Mouse (Mus musculus) forelimb bud, embryonic 11.5 days (tissue): Measurements from ENCODE around the gene Bbip1.
"Not testable (repeated sequence)": the region's sequence is repeated elsewhere in the genome, so short reads cannot be mapped to it uniquely, and the experiment has no call there.

Experiments
- DNase-seq: peaks from one replicate; pipeline ENCODE4 v3.0.0-alpha.2; 2012; ENCODE audit warnings: low read depth, low spot score

Bbip1 gene

DNA sequence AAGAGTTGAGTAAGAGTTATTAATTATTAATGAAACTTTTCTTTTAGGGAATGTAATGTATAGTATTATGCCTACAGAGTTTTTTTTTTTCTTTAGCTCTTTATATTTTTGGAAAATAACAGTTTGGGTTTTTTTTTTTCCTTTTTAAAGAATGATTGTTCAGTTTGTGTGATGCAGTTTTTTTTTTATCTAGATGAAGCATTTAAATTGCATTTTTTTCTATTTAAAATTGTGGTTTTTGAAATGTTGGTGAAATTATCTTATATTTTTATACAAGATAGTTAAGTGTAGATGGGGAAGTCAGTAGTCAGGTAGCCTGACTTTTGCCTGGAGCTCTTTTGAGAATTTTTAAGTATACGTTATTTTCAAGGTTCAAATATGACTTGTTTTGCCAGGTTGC, 17.7 kb downstream of the Bbip1 start:
- DNase-seq: no peak

DNA sequence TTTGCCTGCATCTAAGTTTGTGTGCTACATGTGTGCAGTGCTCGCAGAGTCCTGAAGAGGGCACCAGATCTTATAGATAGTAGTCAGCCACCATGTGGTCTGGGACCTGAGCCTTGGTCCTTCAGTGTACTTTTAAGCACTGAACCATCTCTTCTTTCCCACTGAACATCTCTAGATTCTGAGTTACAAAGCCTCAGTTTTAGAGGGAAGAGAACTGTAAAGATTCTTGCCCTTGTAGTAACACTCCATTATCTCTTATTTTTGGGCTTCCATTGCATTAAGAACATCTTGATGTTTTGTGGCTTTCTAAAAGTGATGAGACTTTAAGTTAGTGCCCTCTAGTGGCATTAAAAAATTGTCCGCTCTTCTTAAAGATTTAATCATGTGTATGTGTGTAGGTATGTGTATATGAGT, 19.1 kb downstream of the Bbip1 start:
- peak; percentile 47 for DNase-seq

DNA sequence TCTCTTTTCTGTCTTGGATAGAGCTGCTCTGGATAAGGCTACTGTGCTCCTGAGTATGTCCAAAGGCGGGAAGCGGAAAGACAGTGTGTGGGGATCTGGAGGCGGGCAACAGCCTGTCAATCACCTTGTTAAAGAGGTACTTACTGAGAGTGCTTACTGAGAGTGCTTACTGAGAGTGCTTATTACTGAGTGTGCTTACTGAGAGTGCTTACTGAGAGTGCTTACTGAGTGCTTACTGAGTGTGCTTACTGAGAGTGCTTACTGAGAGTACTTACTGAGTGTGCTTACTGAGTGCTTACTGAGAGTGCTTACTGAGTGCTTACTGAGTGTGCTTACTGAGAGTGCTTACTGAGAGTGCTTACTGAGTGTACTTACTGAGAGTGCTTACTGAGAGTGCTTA, 22.4 kb downstream of the Bbip1 start:
- DNase-seq: not testable (repeated sequence)

DNA sequence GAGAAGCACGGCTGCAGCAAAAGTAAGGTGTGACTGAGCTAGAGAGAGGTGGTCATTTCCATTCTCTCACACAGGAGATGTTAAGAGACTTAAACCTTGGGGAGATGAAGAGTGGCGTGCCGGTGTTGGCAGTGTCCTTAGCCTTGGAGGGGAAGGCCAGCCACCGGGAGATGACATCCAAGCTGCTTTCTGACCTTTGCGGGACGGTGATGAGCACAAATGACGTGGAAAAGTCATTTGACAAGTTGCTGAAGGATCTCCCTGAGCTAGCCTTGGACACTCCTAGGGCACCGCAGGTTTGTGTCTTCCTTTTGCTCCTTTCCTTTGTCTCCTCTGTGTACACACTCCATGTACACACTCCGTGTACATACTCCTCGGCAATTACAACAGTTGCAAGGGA, 24.9 kb downstream of the Bbip1 start:
- no peak for DNase-seq

DNA sequence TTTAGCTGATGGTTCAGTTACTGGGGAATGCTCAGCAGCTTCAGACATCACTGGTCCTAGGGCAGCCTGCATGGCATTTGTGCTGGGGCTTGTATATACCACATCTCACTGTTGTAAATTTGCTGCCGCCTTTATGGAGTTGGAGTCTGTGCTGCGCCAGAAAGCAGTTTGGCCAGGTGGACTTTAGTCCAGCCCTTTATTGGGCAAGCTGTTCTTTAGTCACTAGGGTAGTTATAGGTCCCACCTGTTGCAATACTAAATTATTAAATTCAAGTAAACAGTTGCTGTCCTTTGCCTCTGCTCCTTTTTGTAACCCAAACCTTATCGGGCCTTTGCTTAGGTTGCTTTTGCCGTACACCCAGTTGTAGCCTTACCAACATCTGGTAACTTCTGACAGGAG, 29.5 kb downstream of the Bbip1 start:
- no peak for DNase-seq

DNA sequence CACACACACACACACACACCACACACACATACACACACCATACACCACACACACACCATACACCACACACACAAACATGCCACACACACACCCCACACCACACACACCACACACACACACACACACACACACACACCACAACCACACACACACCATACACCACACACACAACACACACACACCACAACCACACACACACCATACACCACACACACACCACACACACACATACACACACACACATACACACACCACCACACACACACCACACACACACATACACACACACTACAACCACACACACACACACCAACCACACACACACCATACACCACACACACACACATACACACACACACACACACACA, 37.7 kb downstream of the Bbip1 start:
- DNase-seq: not testable (repeated sequence)

DNA sequence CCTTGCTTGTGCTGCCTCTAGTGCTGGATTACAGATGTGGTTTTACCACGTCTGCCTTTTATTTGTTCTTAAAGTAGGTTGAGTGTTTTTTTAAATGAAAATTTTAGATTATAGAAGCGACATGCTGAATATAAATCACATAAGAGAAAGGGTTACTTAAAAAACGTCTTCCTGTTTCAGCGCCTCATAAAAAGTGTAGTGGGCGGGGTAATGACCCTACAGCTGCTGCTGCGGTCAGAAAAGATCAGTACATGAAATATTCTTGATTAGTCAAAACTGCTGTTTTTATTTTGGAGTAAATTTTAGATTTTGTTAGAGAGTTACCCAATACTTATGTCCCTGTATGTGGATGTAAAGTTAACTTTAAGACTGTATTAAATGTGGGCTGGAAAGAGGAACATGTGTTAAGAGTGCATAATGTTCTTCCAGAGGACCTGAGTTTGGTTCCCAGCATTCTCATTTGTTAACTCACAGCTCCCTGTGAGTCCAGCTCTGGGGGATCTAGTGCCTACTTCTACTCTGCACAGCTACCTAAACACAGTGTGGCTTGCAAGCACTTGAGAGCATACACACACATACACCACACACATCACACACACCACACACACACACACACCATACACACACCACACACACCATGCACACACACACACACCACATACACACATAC, 38.3 kb downstream of the Bbip1 start:
- DNase-seq: no peak

DNA sequence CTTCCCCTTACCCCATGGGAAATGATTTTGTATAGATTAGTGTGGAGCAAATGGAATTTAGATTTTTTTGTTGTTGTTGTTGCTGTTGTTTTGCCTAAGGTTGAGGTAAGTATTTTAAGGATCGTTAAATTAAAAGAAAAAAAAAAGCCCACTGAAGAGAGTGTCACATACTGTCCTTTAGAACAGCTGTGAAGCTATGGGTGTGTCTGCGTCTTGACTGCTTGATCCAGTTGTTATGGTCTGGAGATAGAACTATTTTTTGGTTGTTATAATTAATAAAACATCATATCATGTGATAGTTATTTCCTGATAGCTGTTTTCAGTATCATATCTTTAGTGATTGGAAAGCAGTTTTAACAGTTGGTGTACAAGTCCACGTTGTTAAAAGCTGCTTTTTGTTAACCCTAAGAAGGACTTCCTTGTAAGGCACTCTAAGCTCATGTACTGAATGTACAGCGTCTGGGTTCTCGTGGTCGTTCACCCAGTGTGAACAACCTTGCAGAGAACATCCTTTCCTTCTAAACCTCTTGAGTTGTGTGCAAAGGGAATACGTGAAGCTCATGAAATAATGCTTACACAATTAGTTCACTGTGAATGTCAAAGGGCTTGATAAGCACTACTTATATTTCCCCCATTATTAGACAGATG, 39.5 kb downstream of the Bbip1 start:
- DNase-seq: no peak

DNA sequence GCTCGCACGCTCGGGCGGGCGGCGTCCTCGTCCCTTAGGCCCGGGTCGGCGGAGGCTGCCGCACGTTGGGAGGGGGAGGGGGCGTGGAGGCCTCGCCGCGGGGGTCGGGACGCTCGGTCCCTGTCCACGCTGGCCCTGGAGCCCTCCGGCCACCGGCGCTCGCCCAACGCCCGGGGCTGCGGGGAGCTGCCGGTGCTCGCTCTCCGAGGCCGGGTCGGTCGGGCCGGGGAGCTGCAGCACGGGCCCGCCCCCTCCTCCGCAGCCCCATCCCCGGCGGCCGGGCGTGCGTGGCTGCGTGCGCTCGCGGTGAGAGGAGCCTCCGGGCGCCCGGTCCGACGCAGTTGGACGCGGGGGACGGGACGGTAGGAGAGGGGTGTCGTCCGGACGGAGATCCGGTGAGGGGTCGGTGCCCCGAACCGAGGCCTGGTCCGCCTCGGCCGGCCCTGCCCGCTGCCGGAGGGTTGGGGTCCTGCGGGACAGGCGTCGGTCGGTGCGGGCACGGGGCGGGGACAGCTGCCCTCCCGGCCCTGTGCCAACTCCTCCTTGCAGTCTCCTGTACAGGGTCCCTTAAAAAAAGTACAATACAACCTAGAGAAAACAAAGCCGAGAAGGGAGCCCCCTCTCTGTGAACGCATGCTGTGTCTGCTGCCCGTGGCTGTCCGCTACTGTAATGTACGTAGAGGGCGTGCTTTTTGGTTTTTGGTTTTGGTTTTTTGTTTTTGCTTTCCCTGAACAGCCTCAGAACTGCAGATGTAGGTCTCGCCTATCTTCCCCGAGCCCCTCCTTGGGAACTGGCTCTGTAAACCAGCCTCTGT, 40.7 kb downstream of the Bbip1 start:
- peak; percentile 48 for DNase-seq

DNA sequence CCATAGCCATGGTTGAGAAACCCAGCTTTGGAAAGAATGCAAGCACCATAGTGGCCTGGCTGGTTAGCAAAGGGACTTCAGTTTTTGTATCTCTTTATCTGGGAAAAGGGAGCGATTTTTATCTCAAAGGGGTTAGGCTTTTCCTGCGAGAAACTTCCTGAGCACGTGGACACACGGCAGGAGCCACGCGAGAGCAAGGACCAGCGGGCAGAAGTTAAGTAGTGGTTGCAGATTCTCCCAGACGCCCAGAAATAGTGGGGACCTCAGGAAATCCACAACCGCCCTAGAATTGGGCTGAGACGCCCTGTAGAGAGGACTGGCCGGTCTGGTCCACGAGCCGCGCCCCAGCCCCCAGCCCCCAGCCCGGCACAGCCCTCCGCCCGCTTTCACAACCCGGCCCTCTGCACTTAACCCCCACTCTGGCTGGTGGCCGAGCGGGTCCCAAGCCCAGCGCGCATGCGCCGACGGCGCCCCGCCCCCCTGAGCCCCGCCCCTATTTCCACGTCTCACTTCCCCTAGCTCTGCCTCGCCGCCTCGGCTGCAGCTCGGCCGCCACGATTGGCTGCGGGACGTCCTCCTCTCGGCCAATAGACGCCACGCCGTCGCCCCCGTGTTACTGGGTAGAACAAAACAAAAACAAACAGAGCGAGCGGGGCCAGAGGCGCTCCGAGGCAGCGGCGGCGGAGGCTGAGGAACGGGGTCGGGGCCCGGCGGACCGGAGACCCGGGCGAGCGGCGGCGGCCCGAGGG, 41.5 kb downstream of the Bbip1 start:
- DNase-seq: peak; percentile 96

DNA sequence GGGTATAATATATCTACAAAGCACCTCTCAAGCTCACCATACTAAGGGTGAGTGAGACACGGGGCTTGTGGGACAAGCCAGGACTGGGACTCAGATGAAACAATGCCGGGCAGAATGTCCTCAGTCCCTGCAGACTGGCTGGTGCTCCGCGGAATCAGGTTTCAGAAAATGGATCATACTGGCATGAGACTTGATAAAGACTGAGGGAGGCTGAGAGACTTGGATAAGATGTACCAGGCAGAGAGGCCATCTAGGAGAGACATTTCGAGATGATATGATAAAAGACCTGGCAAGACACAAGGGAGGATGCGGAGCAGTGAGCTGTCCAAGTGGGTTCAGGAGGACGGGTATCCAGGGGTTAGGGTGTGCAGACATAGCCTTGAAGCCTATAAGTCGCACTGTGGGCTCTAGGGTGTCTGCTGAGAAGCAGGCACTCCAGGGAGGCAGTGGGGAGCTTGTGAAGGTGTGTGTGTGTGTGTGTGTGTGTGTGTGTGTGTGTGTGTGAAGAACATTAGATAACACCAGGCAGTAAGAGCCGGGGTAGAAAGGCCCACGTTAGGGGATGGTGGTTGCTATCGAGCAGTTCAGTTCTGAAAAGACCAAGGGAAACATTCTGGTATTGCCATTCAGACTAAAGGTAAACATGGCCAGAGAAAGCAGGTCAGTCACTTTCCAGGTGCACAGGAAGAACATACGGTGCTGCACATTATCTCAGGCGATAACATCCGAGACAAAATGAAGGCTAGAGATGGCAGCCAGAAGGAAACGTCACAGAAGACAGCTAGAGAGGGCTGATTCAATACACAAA, 42.3 kb downstream of the Bbip1 start:
- DNase-seq: no peak

DNA sequence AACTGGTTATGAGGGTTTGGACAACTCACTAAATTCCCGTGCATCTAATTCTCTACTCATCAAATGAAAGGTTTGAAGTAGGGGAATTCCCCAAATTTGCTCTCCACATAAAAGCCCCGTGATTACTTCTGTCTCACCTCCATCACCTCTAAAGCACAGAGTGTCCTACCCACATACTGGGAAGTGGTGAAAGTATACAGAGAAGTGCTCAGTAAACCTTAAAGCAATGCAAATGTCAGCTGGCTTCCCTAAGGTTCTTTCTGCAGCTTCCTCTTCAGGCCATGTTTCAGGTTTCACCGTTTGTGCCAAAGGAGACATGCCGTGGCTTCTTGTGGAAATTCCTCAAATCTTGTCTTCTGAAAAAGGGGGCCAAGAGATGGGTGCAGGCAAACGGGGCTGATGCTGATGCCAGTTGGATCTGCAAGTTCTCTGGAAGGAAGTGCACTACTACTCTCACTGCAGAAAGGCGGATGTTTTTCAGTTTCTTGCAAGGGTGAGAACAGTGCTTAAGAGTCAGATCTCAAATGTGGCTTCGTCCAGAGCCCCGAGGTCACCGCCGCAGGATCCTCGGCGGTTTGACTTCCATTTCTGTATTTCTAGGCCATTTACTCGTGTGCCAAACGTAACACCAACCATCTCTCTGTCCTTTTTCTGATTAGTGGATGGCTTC, 44.4 kb downstream of the Bbip1 start:
- no peak for DNase-seq

DNA sequence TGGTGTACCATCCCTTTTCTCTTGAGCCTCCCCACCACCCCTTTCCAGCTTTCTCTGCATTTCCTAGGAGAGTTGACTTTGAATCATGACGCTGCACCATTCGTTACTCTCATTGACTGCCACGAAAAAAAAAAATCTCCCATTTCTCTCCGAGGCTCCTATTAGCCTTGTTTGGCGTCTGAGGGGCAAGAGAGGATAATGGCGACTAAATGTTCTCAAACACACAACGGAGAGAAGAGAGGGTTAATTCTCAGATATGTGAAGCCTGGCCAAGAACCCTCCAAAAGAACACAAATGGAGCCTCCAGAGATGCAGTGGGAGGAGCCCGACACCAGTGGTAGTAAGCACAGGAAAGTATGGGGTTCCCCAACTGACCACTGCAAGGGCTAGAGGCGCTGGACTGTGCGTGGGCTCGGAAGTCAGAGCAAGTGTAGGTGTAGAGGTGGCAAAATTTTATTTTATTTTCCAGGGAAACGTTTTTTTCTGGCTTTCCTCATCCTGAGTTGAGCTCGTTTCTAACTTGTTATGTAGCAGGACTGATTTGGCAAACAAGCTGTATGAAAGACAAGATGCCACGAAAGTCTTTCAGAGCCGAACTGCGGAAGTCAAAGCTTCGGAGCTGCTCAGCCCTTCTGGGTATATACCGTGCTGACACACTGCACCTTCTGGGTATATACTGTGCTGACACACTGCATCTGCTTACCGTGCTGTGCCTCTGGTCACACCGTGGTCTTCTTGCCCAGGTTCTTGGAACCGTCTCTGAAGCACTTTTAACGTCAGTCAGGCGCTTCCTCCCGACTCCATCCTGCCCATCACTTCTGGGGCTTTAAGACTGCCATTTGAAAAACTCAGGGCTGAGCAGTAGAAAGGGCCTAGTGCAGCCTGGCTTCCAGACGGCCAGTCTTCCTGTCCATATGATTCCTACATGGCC, 45.2 kb downstream of the Bbip1 start:
- no peak for DNase-seq

DNA sequence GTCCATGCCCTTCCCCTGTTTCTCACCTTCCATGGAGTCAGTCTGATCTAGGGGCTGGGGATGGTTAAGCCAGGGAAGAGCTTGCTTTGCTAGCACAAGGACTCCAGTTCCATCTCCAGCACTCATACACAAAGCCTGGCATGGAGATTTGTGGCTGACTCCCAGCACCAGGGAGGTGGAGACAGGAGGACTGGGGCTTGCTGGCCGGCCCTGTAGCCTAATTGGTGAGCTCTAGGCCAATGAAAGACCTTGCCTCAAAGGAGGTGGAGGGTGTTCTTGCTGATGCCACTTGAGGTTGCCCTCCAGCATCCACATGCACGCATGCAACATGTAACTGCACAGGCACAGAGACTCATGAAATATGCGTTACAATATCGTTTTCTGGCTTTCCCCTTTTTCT, 45.9 kb downstream of the Bbip1 start:
- no peak for DNase-seq

DNA sequence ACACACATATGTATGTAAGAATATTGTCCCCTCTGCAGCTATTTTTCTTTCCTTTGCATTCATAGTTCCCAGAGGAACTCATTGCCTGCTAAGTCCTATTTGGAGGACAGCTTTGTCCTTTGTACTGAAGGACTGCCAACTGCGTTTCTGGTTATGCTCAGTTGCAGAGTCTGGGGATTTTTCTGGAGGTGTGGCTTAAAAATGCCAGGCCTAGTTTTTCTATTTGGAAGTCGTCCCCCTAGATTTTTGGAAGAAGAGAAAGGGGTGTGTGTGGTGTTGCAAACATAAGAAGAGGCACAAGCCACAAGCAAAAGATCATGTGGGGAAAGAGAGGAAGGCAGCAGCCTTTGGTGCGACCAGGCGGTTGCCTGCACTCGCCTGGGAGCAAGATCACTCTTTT, 46.4 kb downstream of the Bbip1 start:
- no peak for DNase-seq

DNA sequence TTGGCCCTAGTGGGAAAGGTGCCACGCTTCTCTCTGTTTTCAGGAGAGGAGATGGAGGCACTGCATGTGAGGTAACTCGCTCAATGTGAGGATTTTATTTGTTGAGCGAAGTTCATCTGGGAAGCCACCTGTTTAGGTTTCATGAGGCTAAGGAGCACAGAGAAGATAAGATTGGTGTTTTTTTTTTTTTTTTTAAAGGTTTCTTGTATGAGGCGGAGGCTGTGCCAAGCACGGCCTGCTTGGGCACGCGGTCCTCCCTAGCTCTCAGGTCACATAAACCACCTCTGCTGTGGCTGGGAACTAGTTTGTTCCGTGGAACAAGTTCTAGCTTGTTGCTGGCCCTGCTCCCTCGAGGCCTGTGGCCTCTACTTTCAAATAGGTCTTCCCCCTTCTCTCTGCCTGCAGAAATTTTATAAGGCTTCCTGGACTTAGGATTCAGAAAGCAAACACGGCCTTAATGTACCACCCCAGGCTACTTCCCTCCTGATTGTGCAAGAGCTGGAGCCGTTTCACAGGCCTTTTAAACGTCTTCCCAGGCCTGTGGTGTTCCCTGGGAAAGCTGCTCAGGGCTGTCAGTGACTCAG, 49.8 kb downstream of the Bbip1 start:
- peak; percentile 37 for DNase-seq

DNA sequence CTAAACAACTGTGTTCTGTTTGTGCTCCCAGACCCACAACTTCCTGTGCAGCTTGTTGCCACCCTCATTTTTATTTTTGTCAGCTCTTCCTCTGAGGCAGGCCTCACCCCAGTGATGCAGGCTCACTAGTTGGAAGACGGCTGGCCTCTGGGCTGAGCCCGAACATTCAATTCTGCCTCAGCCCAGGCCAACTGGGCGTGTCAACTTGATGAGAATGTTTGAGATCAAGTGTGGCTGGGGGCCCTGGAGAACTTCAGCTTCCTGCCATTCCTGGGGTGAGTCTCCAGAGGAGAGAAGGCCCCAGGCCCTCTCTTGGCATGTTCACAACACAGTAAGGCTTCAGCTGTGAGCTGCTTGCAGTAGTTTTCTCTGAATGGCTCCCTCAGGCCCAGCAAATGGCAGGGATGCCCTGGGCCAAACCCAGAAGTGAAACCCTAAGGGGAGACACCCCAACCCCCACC, 50.7 kb downstream of the Bbip1 start:
- no peak for DNase-seq

DNA sequence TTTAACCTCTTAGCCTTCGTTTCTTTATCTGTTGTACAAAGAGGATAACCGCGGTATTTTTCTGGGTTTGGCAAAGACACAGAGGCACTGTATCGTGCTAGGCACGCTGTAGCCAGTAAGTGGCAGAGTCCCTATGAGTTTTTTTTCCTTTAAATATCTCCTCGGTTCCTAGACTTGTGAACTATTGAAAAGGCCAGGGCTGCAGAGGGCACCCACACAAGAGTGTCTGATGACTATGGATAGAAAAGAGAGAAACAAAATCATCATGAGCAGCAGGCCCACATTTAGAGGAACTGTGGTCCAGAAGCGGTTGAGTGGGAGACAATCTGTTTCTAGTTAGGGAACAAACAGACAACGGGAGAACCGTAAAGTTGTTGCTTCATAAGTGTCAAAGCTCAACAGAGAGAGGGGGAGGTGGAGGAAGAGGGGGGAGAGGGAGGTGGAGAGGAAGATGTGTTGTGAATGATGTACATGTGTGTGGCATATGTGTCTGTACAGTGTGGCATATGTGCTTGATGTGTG, 51.5 kb downstream of the Bbip1 start:
- DNase-seq: no peak

DNA sequence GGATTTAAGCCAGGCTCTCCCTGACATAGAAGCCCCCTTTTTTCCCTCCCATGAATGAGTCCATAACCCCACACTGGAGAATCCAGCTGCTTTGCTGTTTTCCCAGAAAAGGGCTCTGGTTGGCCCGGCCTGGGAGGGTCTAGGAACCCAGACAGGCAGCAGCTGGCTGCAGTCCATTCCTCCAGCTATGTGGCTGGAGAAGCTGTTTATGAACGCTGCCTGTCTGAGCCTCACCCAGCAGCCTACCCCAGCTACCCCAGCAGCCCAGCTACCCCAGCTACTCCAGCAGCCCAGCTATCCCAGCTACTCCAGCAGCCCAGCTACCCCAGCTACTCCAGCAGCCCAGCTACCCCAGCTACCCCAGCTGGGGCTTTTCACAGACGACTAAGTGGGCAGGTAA, 52.4 kb downstream of the Bbip1 start, which contains the start of gene Pdcd4:
Gene Pdcd4, plus strand, starts transcription at position 171 of the 400 bp plus-strand sequence.
- DNase-seq: peak; percentile 46
